Mouse (Mus musculus) midbrain, postnatal 0 days (tissue): ENCODE measurements around the gene Cacna1b. TPM values are rescaled to one million over a fixed set of nuclear protein-coding genes. Genes with fewer than 3 reads are reported as not detected.

Experiments used
- ATAC-seq: fragments of 200-750 bp; cut with Nextera tagmentation; 2 replicates; pipeline ENCODE4 v1.8.0; 2017; ENCODE audit warnings: moderate number of reproducible peaks, mild to moderate bottlenecking, moderate TSS enrichment, moderate library complexity; ENCODE audit not compliant: low FRiP score
- DNase-seq: peaks from one replicate; pipeline ENCODE4 v3.0.0-alpha.2; 2015; ENCODE audit warnings: low spot score
- H3K27ac ChIP-seq: fragments of 300-500 bp; sonication (generic); 2 replicates; pipeline ENCODE4 v1.5.1; 2014; ENCODE audit warnings: low read depth, mild to moderate bottlenecking, low read length, mixed read lengths
- H3K27me3 ChIP-seq: fragments of 300-500 bp; sonication (generic); 2 replicates; pipeline ENCODE4 v1.6.1; 2014; ENCODE audit warnings: low read length, control low read depth, mixed read lengths; ENCODE audit not compliant: insufficient read depth
- H3K36me3 ChIP-seq: fragments of 300-500 bp; sonication (generic); 2 replicates; pipeline ENCODE4 v1.6.1; 2014; ENCODE audit warnings: low read length, control low read depth, mixed read lengths; ENCODE audit not compliant: insufficient read depth
- H3K4me1 ChIP-seq: fragments of 300-500 bp; sonication (generic); 2 replicates; pipeline ENCODE4 v1.6.1; 2014; ENCODE audit warnings: mild to moderate bottlenecking, control low read depth, antibody characterized with exemption, low read length, mixed read lengths; ENCODE audit not compliant: insufficient read depth
- H3K4me2 ChIP-seq: fragments of 300-500 bp; sonication (generic); 2 replicates; pipeline ENCODE4 v1.6.1; 2014; ENCODE audit warnings: low read depth, mild to moderate bottlenecking, low read length, mixed read lengths; ENCODE audit not compliant: poor library complexity, severe bottlenecking
- H3K4me3 ChIP-seq: fragments of 300-500 bp; sonication (generic); 2 replicates; pipeline ENCODE4 v1.5.1; 2014; ENCODE audit warnings: low read depth, mild to moderate bottlenecking, low read length, moderate library complexity
- H3K9ac ChIP-seq: fragments of 300-500 bp; sonication (generic); replicated peaks from 2 replicates; pipeline ENCODE4 v1.6.1; 2014; ENCODE audit warnings: mild to moderate bottlenecking, low read length, moderate library complexity, mixed read lengths; ENCODE audit not compliant: poor library complexity, severe bottlenecking
- H3K9me3 ChIP-seq: fragments of 300-500 bp; sonication (generic); 2 replicates; pipeline ENCODE4 v1.6.1; 2016; ENCODE audit warnings: low read length, control low read depth
- CTCF ChIP-seq: IDR thresholded peaks from 2 replicates; pipeline ENCODE4 v1.5.1; 2016; ENCODE audit warnings: antibody characterized with exemption, mild to moderate bottlenecking
- WGBS: fragments of 180-500 bp; shearing (Covaris S2); extraction: QIAGEN DNeasy Blood & Tissue Kit; methylation state at CpG from one replicate; pipeline ENCODE4 v1.1.7; 2014; 5-methylcytosine and 5-hydroxymethylcytosine counted together
- polyA plus RNA-seq: library from polyadenylated mRNA; unstranded; fragments of >200 nt; fragmentation: Nextera tagmentation; extraction: Ambion mirVana; gene quantifications from 2 replicates; pipeline ENCODE4 v1.2.1, GENCODE M21; 2015
- total RNA-seq: library from RNA; depleted of rRNA; stranded (reverse); fragments of >200 nt; gene quantifications from 2 replicates; pipeline ENCODE4 v1.2.3, GENCODE M21; 2014

Cacna1b gene
- total and polyA plus RNA-seq, 2 experiments from 2014 or later, result 13.3 to 97.6 TPM

DNA sequence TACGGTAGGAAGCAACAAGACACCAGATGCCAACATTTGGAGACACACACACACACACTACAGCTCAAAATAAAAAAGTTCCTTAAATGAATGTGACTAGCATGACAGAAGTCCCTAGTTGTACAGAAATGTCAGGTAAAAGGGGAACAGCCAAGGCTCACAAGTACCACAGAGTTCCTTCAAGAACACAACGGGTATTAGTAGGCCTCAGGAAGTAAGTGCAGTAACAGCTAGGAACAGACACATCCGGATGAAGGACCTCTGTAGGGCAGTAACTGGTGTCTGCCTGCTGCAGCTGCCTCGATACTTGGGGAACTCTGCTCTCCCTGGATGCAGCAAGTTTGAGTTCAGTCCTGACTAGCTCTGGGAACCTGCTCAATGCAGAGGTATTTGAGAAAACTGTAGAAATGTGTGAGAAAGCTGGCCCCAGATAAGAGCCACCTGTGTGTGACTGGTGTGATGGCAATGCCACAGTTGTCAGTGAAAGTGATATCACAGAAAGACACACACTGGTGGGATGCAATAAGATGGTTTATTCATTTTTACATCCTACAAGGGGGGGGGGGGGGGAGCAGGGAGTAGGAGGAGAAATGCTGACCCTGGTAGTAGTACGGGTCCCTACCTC is 34.0 kb upstream of the Cacna1b start:
- no peak for TF ChIP-seq CTCF
- Histone ChIP-seq H3K36me3 (peaks cover 56% of the 10 kb centered on the region), H3K9ac (no peak overlapping the region), H3K27ac (no peak overlapping the region), H3K4me2 (no peak overlapping the region), H3K27me3 (no peaks in the 10 kb centered on the region), H3K9me3 (no peaks in the 10 kb centered on the region), H3K4me1 (no peaks in the 10 kb centered on the region), H3K4me3 (no peak overlapping the region)
- ATAC-seq (no peak), DNase-seq (no peak)
- WGBS, result 90% methylated on average over 5 of the region's 5 CpGs

DNA sequence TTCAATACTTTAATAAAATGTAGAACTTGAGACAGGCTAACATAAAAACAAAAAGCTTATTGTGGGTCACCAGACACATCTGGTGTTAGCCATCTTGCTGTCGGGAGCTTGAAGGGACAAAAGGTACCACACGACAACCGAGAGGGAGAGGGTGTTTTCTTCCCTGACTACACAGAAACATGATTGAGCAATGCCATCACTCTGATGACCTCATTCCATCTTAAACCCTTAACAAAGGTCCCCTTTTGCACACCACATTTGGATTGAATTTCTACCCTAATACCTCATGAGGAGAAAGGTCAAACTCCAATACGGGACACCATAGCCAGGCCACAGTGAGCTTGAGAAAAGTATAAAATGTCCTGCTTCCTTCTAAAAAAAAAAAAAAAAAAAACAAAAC is 24.3 kb upstream of the Cacna1b start:
- no peak for TF ChIP-seq CTCF
- Histone ChIP-seq H3K4me1 (no peaks in the 10 kb centered on the region), H3K9ac (no peak overlapping the region), H3K27ac (no peak overlapping the region), H3K27me3 (no peaks in the 10 kb centered on the region), H3K36me3 (peaks cover 21% of the 10 kb centered on the region), H3K4me3 (no peak overlapping the region), H3K9me3 (no peaks in the 10 kb centered on the region), H3K4me2 (no peak overlapping the region)
- 68% methylated on average over 4 of the region's 4 CpGs for WGBS
- no peak for DNase-seq
- ATAC-seq, result no peak

DNA sequence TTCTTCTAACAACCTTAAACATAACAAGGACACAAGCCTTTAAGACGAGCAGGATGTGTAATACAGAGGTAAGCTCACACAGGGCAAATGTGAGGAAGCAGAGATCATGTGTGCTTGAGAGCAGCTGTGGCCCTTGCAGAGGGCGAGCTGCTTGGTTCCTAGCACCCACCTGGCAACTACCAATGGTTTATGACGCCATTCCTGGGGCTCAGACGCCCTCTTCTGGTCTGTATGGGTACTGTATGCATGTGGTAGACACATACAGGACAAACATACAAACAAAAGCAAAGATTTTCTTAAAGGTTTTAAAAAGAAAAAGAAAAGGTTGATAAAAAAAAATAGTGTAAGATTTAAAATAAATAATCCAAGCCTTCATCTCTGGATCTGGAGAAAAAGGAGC is 18.3 kb upstream of the Cacna1b start:
- no peaks in the 10 kb centered on the region for H3K9me3 ChIP-seq
- no peak overlapping the region for H3K4me3 ChIP-seq
- H3K27ac ChIP-seq, result no peak overlapping the region
- no peaks in the 10 kb centered on the region for H3K4me1 ChIP-seq
- H3K9ac ChIP-seq, result no peak overlapping the region
- 53% methylated on average over 4 of the region's 4 CpGs for WGBS
- no peaks in the 10 kb centered on the region for H3K36me3 ChIP-seq
- DNase-seq (no peak), ATAC-seq (no peak)
- peak; percentile 28 for TF ChIP-seq CTCF
- H3K27me3 ChIP-seq, result no peaks in the 10 kb centered on the region
- no peak overlapping the region for H3K4me2 ChIP-seq

DNA sequence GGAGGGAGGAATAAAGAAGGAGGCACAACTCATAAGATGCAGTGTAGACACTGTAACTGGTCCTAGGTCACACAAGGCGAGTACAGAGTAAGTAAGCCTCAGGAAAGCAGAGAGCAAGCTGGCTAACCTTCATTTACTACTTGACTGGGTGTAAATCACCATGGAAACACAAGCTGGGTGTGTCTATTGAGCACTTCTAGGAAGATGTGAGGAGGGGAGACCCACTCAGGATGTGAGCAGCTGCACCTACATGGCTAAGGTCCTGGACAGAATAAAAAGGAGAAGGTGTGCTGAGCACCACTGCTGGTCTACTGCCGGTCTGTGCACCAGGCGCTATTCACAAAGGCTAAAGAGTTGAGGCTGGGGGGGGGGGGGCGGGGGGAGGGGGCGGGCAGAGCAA is 13.9 kb upstream of the Cacna1b start:
- Histone ChIP-seq H3K9ac (no peak overlapping the region), H3K9me3 (no peaks in the 10 kb centered on the region), H3K27me3 (no peaks in the 10 kb centered on the region), H3K27ac (no peak overlapping the region), H3K4me2 (no peak overlapping the region), H3K4me1 (no peaks in the 10 kb centered on the region), H3K4me3 (no peak overlapping the region), H3K36me3 (no peaks in the 10 kb centered on the region)
- DNase-seq (no peak), ATAC-seq (0 out of 2 replicates have a peak, but pooled peaks have one; percentile 13)
- WGBS, result 21% methylated on average over 3 of the region's 5 CpGs
- no peak for TF ChIP-seq CTCF

DNA sequence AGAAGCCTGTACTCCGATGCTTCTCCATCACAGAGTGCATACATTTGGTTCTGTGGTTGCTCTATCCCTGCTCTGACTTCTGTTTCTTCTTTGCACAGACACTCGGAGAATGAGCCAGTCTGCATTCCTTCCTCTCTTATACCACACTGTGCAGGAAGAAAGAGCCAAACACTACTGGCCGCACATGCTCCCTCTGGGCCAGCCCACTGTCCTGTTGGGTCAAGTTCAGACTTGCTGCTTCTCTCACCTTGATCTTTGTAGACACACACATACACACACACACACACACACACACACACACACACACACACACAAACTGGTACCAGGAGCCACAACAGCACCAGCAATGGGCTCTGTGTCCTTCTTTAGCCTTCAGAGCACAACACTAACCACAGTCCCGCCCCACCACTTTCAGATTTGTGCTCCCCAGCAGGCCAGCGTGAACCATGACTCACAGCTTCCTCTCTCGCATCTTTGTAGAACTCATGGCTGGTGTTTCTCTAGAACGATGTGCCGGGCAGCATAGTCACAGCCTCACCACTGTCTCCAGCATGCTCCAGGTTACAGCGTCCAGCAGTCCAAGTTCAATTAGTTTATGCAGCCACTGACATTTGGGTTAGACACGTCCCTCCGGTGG is 13.1 kb upstream of the Cacna1b start:
- no peaks in the 10 kb centered on the region for H3K36me3 ChIP-seq
- H3K27me3 ChIP-seq, result no peaks in the 10 kb centered on the region
- no peaks in the 10 kb centered on the region for H3K9me3 ChIP-seq
- no peak for DNase-seq
- WGBS, result 80% methylated on average over 11 of the region's 11 CpGs
- no peak overlapping the region for H3K9ac ChIP-seq
- no peaks in the 10 kb centered on the region for H3K4me1 ChIP-seq
- H3K4me3 ChIP-seq, result no peak overlapping the region
- no peak overlapping the region for H3K4me2 ChIP-seq
- H3K27ac ChIP-seq, result no peak overlapping the region
- 0 out of 2 replicates have a peak, but pooled peaks have one; percentile 13 for ATAC-seq
- TF ChIP-seq CTCF, result no peak

DNA sequence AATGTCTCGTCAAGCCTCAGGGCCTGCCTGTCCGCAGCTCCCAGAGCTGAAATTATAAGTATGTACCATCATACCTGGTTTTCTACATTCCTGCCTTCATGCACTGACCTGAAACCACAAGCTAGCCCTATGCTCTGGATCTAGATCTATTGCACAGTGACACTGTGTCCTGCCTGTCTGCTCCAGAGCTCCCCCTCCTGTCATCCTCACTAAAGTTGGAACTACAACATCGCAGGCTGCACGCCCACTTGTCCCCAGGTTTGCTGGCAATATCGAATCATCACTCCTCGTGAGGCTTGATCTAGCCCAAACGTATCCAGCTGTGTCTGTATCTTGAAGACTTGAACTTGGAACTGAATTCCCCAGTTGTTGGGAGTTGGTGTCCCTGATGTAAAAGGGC is 11.9 kb upstream of the Cacna1b start:
- H3K9ac ChIP-seq, result no peak overlapping the region
- H3K36me3 ChIP-seq, result no peaks in the 10 kb centered on the region
- no peaks in the 10 kb centered on the region for H3K9me3 ChIP-seq
- no peaks in the 10 kb centered on the region for H3K27me3 ChIP-seq
- H3K4me1 ChIP-seq, result no peaks in the 10 kb centered on the region
- 65% methylated on average over 7 of the region's 7 CpGs for WGBS
- TF ChIP-seq CTCF, result no peak
- H3K4me3 ChIP-seq, result no peak overlapping the region
- ATAC-seq (no peak), DNase-seq (no peak)
- H3K27ac ChIP-seq, result no peak overlapping the region
- no peak overlapping the region for H3K4me2 ChIP-seq
